Mouse (Mus musculus) WW6 (cell line): Measurements from ENCODE around the gene Pon2.
"Not testable (repeated sequence)": the region's sequence is repeated elsewhere in the genome, so short reads cannot be mapped to it uniquely, and the experiment has no call there.

Experiments
- DNase-seq: peaks from one replicate; pipeline ENCODE4 v3.0.0-alpha.2; 2013; ENCODE audit warnings: low read depth, low spot score

The Pon2 gene

DNA sequence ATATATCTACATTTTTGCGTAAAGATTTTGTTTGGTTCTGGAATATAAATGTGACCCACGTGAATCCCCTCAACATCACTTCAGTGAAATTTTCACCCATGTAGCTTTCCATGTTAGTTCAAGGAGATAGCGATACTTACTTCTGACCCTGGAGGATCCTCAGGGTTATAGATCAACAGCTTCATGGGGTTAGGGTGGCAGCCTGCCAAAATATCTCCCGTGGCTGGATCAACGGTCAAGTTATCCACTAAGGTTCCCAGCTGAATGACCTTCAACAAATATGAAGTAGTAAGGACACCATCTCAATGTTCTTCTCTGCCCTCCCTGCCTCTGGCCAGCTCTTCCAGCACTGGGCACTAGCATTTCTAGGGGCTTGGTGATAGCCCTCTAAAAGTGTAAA, 68.0 kb downstream of the Pon2 start:
- no peak for DNase-seq

DNA sequence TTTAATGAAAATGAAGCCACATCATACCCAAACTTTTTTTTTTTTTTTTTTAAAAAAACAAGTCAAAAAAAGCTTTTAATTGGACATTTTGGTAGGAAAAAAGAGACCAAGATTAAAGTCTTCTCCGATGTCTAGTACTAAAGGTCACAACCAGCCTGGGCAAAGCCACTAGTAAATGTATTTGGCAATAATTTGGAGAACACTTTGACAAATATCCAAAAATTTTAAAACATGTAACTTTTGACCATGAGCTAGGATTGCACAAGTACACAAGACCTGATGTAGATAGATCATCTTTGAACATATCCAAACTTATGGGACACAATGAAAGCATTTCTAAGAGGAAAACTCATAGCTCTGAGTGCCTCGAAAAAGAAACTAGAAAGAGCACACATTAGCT, 74.7 kb downstream of the Pon2 start:
- DNase-seq, result not testable (repeated sequence)

DNA sequence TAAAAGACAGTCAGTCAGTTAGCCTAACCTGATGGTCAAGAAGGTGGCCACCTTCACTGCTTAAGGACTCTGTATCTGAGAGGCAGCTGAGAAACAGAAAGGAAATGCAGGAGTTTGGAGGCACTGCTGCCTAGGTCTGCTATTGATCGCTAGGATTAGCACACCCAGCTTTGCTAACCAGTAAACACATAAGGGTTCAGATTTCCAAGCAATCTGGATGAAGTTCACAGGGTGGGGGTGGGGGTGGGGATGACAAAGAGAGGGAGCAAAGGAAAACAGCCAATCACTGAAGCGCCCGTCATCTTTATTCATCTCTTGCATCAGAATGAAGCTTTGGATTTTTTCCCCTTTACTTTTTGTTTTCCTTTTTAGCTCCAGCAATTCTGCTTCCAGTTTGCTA, 76.2 kb downstream of the Pon2 start:
- no peak for DNase-seq

GRCm38 (mm10) chr6:5218190-5218589, 80.1 kb downstream of the Pon2 start:
- DNase-seq, result no peak
